Mouse (Mus musculus): ENCODE measurements around the gene Txnip.

- TF ChIP-seq CTCF (IDR thresholded peaks at IDR 0.05; ENCODE audit: low read depth, low read length) (no peak), TAL1 (conservative IDR thresholded peaks at IDR 0.05; ENCODE audit: low read depth, low read length) (no peak), POLR2AphosphoS5 (IDR thresholded peaks at IDR 0.05; ENCODE audit: insufficient replicate concordance, low read depth, low read length) (no peak), GATA1 (IDR thresholded peaks at IDR 0.05; ENCODE audit: borderline replicate concordance, low read length) (no peak), GATA2 (IDR thresholded peaks at IDR 0.05; ENCODE audit: borderline replicate concordance, low read depth, low read length) (no peak)
Observed at GRCm38 (mm10) chr3:96597435-96597891, 39.7 kb downstream of the Txnip start.
